Mouse (Mus musculus): ENCODE results near the gene Osbpl3.

GRCm38 (mm10) chr6:50460246-50460645 is 4.2 kb upstream of the Osbpl3 start:
- TF ChIP-seq EP300 (IDR thresholded peaks at IDR 0.05; ENCODE audit: insufficient read depth, low read depth, low read length) (no peak), CTCF (IDR thresholded peaks at IDR 0.05) (no peak)
